Mouse (Mus musculus): ENCODE measurements around the gene Olfr794. TPM values are rescaled to one million over a fixed set of nuclear protein-coding genes. Genes with fewer than 3 reads are reported as not detected.

Gene Olfr794
- polyA plus RNA-seq (2012; rRNA removed), result not detected in 2 replicates

DNA sequence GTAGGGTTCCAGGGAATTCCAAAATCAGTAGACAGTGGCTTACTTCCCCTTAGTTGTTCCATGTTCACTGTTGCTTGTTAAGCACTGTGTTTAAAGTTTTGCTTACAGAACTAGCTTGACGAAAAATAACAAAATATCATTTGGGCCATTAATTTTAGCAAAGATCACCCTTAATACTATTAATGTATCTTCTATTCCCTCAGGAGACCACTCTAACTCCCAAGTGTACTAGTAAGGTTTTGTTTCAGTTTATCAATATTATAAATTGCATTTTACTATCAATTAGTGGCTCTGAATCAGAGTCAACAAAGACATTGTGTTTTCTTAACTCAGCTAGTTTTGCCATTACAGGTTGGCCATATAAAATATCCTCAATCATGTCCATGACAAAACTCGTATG is at the start of gene Olfr794:
Gene Olfr794 (plus strand): TSS at position 301 of the 400 bp plus-strand sequence.
- WGBS, result 69% methylated on average over 2 of the region's 2 CpGs
- DNase-seq (ENCODE audit: low read depth, low spot score), result no peak

DNA sequence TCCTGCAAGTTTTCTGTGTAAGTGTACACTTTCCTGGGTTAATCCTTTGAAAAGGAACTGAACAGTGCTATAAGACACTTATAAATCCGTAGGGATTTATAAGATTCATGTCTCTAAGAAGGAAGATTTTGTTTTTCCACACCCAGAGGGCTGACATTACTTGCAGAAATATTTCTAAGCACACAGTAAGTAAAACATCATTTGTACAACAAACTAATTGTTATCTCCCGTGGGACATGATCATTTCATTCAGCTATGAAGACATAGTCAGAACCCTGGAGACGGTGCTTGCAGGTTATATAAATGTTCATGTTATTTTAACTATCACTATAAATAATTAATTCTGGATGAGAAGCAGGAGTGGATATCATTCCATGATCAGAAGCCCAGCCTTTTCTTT is 46.0 kb upstream of the Olfr794 start, which contains the start of gene Olfr791:
Gene Olfr791 (plus strand): TSS at position 301 of the 400 bp plus-strand sequence.
- WGBS, result 64% methylated on average over 3 of the region's 3 CpGs
- DNase-seq (ENCODE audit: low read depth, low spot score), result no peak

DNA sequence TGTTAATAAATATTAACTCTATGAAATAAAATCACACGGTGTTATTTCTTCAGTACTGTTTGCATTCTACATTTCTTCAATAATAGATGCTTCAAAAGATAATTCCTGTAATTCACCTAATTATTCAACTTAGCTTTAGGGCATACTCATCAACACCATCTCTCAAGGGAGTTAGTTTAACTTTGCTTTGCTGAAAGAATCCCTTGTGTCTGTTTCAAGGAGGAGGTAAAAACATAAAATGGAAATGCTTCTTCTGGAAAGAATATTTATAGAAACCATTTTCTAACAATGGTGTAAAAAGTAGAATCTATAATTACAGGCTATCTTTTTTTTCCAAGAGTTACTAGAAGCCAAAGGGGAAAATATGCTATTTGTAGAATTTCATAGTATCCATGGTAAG is 28.6 kb upstream of the Olfr794 start, which contains the start of gene Olfr792:
Gene Olfr792 (plus strand): TSS at position 301 of the 400 bp plus-strand sequence.
- no peak for DNase-seq (ENCODE audit: low read depth, low spot score)
- WGBS, result 73% methylated on average over 1 of the region's 1 CpGs

DNA sequence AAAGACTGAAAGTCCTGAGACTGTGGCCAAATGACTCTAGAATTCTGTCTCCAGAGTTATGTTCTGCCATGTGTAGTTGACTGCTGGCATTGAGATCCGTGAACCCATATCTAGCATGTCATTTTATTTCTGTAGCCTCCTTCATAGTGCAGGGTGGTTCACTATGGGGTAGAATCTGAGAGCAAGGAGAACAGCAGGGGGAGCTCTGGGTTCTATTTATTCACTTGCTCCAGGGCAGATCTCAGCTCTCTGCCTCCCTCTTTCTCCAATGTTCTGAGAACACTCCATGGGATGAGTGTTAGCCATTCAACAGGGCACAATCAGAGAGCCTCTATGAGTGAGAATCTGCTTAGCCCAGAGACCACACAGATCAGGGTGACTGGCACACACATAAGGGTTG is 18.1 kb upstream of the Olfr794 start:
- 63% methylated on average over 1 of the region's 1 CpGs for WGBS
- DNase-seq (ENCODE audit: low read depth, low spot score), result no peak

DNA sequence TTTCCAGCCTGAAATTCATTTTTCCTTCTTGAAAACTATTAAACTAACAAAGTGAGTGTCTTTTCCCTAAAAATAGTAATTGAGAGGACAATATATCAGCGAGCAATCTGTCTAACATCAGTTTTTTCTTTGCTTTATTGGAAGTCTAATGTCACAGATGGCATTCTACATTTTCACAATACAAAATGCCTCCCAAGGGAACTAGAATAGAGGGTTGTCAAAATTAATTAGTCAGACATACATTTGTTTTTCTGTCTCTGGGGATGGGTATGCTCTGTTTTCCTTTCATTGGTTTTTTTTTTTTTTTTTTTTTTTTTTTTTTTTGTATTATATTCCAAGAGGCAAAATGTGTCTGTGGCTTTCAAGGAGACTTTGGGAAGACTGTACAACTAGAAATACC is 9.6 kb downstream of the Olfr794 start:
- no peak for DNase-seq (ENCODE audit: low read depth, low spot score)
- WGBS, result 44% methylated on average over 1 of the region's 1 CpGs

DNA sequence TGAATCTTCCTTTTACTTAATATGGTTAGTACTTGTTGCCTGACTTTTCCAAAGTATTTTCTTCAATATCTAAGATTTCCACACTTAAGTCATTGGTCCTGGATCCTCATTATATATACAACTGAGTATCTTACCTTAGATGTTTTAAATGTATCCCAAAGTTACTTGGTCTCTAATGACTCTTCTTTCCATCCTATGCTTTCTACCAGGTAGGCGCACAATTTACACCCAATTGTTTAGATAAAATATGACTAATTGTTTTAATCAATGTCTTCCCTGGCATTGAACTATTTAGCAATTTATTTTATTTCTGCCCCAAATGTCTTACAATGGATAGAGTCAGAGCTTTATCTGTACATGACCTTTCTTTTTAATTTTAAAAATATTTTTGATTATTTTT is 45.0 kb downstream of the Olfr794 start, which contains the start of gene Olfr796:
Gene Olfr796 (minus strand): TSS at position 101 of the 400 bp plus-strand sequence.
- WGBS, result 97% methylated on average over 1 of the region's 1 CpGs
- DNase-seq (ENCODE audit: low read depth, low spot score), result no peak

DNA sequence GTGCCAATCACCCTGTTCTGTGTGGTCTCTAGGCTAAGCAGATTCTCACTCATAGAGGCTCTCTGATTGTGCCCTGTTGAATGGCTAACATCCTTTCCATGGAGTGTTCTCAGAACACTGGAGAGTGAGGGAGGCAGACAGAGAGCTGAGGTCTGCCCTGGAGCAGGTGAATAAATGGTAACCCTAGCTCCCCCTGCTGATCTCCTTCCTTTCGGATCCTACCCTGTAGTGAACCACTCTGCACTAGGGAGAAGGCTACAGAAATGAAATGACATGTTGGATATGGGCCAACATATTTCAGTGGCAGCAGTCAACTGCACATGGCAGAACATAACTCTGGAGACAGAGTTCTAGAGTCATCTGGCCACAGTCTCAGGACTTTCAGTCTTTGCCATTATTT is 54.3 kb downstream of the Olfr794 start:
- WGBS, result 20% methylated on average over 1 of the region's 1 CpGs
- no peak for DNase-seq (ENCODE audit: low read depth, low spot score)

Other genes with a start within 250 kb of the Olfr794 start
- not detected in 2 replicates for gene Olfr780, start 249.5 kb upstream of the Olfr794 start, polyA plus RNA-seq (2012; rRNA removed)
- gene Olfr781, start 238.8 kb upstream of the Olfr794 start, polyA plus RNA-seq (2012; rRNA removed), result not detected in 2 replicates
- not detected in 2 replicates for gene Olfr782, start 218.8 kb upstream of the Olfr794 start, polyA plus RNA-seq (2012; rRNA removed)
- 0.04 and 0.08 TPM in 2 replicates for gene Olfr784, start 183.6 kb upstream of the Olfr794 start, polyA plus RNA-seq (2012; rRNA removed)
- not detected in 2 replicates for gene Olfr785, start 162.2 kb upstream of the Olfr794 start, polyA plus RNA-seq (2012; rRNA removed)
- gene Olfr786, start 140.3 kb upstream of the Olfr794 start, polyA plus RNA-seq (2012; rRNA removed), result not detected in 2 replicates
- not detected in 2 replicates for gene Olfr787, start 105.8 kb upstream of the Olfr794 start, polyA plus RNA-seq (2012; rRNA removed)
- not detected in 2 replicates for gene Olfr788, start 96.7 kb upstream of the Olfr794 start, polyA plus RNA-seq (2012; rRNA removed)
- gene Olfr789, start 82.9 kb upstream of the Olfr794 start, polyA plus RNA-seq (2012; rRNA removed), result not detected in 2 replicates
- not detected in 2 replicates for gene Olfr790, start 69.2 kb upstream of the Olfr794 start, polyA plus RNA-seq (2012; rRNA removed)
- gene Olfr791, start 45.9 kb upstream of the Olfr794 start, polyA plus RNA-seq (2012; rRNA removed), result not detected in 2 replicates
- gene Olfr792, start 28.5 kb upstream of the Olfr794 start, polyA plus RNA-seq (2012; rRNA removed), result not detected in 2 replicates
- not detected in 2 replicates for gene Olfr796, start 44.9 kb downstream of the Olfr794 start, polyA plus RNA-seq (2012; rRNA removed)
- gene Olfr798, start 60.3 kb downstream of the Olfr794 start, polyA plus RNA-seq (2012; rRNA removed), result not detected in 2 replicates
- not detected in 2 replicates for gene Olfr799, start 69.8 kb downstream of the Olfr794 start, polyA plus RNA-seq (2012; rRNA removed)
- not detected in 2 replicates for gene Olfr800, start 90.0 kb downstream of the Olfr794 start, polyA plus RNA-seq (2012; rRNA removed)
- gene Olfr801, start 106.2 kb downstream of the Olfr794 start, polyA plus RNA-seq (2012; rRNA removed), result not detected in 2 replicates
- not detected in 2 replicates for gene Olfr802, start 120.5 kb downstream of the Olfr794 start, polyA plus RNA-seq (2012; rRNA removed)
- gene Olfr803, start 126.6 kb downstream of the Olfr794 start, polyA plus RNA-seq (2012; rRNA removed), result not detected in 2 replicates
- not detected in 2 replicates for gene Olfr804, start 135.6 kb downstream of the Olfr794 start, polyA plus RNA-seq (2012; rRNA removed)
- gene Olfr805, start 161.7 kb downstream of the Olfr794 start, polyA plus RNA-seq (2012; rRNA removed), result not detected in 2 replicates
- not detected in 2 replicates for gene Olfr806, start 174.3 kb downstream of the Olfr794 start, polyA plus RNA-seq (2012; rRNA removed)
- gene Olfr807, start 190.1 kb downstream of the Olfr794 start, polyA plus RNA-seq (2012; rRNA removed), result not detected in 2 replicates
- not detected in 2 replicates for gene Olfr808, start 197.8 kb downstream of the Olfr794 start, polyA plus RNA-seq (2012; rRNA removed)
- not detected in 2 replicates for gene Olfr809, start 207.0 kb downstream of the Olfr794 start, polyA plus RNA-seq (2012; rRNA removed)
- not detected in 2 replicates for gene Olfr810, start 227.3 kb downstream of the Olfr794 start, polyA plus RNA-seq (2012; rRNA removed)
- gene Olfr811, start 236.7 kb downstream of the Olfr794 start, polyA plus RNA-seq (2012; rRNA removed), result not detected in 2 replicates